Mouse (Mus musculus): ENCODE measurements at regions not wholly inside any gene's neighbourhood (a gene's known extent, or its start where the extent isn't known, plus 50 kb on each side); places are given as distances from the start of the nearest gene placed in this dataset.
A peak's percentile ranks its signal among the peaks of the same experiment; 100 is the strongest.

DNA sequence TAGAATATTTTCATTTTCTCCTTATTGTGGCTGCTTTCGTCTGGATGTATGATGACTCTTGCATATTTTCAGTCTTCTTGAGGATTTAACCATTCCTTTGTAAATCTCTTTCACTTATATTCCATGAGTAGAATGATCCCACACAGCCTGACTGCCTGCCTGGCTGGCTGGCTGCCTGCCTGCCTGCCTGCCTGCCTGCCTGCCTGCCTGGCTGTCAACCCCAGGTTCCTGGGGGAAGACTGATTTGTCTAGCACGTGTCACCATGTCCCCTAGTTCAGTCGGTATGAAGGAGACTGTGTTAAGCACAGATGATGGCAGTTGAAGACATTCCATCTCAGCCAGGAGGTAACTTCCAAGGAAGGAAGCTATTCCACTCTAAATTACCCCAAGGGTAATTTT lies 370.8 kb downstream of the Nkx6-1 start:
- DNase-seq, result no peak

DNA sequence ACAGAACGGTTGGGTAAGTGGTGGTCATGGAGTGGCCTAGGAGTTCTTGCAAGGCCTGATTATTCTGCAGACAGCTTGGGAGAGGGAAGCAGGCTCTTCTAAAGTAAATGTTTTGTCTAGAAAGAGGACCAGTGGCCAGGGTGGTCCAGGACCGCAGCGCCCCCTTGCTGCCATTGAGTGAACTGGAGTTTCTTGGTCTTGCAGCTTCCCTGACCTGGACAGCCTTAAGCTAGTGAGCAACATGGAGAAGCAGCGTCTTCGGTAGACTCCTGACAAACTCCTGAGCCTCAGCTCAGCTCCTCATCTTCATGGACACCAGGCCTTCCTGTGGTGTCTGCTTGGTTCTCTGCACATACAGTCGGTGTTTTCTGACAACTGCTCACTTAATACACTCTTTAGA lies 376.4 kb downstream of the Nkx6-1 start:
- peak; percentile 44 for DNase-seq

DNA sequence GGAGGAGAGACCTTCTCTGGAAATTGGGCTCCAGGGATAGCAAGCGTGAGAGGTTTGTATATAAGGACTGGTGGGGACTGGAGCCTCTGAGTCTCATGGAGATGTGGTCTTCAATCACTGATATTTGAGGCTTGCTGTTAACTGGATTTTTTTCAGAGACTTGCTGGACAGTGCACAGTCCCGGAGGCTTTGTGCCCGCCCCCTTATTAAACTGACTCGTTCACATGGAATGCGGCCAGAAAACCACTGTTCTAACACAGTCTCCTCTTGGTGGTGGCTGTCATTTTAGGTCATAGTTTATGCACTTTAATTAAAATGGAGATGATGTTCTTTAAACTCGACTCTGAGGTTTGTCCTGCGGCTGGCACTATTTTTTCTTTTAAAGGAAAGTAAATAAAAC lies 378.9 kb downstream of the Nkx6-1 start:
- no peak for DNase-seq

GRCm38 (mm10) chr5:101250474-101250873 lies 405.0 kb downstream of the Gpat3 start:
- DNase-seq, result no peak

DNA sequence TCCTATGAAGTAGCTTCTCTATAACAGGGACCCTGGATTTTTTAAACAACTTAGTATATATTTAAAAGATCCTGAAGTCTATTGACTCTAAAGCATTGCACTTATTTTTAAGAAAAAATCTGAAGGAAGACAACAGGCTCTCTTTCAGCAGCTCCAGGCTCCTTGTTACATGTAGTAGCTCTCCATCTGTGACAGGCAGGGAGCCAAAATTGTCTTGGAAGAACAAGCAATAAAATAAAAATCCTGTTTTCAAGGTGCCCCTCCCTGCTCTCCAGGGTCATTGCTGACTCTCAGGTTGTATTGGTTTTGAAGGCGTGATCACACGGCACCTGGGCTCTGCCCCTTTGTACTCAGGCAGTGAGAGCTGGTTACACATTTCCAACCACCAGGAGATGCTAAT lies 397.1 kb downstream of the Gpat3 start:
- DNase-seq, result no peak

- peak; percentile 22 for DNase-seq
These were observed 394.0 kb downstream of the Gpat3 start for GRCm38 (mm10) chr5:101239298-101240118.

DNA sequence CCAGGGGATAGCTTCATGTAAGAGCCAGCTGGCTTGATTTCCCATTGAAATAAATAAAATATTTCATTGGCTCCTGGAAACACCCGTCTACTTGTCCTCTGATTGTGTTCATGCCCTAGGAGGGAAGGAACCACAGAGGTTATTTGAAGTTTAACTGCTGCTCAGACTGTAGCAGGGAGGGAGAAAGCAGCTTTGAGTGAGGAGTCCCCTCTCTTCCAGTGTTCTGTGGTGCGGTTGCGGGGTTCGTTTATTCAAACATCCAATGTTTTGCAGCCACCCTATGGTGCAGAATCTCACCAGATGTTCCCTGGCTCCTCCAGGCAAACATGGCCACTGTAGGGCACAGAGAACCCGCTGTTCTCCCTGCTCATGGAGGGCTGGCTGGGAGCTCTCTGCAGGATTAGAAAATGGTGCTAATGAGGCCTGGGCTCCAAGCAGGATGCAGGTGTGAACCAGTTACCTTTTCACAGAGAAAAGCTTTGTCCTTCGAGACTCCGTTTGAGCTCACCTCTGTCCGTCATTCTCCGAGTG lies 390.7 kb downstream of the Gpat3 start:
- DNase-seq, result no peak

GRCm38 (mm10) chr5:101222390-101222789 lies 376.9 kb downstream of the Gpat3 start:
- no peak for DNase-seq

DNA sequence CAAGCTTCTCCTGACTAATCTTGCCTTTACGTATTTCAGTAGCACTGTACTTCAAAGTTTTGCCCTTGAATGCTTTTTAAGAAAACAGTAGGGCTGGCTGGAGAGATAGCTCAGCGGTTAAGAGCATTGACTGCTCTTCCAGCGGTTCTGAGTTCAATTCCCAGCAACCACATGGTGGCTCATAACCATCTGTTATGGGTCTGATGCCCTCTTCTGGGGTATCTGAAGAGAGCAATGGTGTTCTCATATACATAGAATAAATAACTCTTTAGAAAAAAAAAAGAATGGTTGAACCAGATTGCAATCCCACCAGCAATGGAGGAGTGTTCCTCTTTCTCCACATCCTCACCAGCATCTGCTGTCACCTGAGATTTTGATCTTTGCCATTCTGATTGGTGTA lies 372.6 kb downstream of the Gpat3 start:
- DNase-seq, result no peak

DNA sequence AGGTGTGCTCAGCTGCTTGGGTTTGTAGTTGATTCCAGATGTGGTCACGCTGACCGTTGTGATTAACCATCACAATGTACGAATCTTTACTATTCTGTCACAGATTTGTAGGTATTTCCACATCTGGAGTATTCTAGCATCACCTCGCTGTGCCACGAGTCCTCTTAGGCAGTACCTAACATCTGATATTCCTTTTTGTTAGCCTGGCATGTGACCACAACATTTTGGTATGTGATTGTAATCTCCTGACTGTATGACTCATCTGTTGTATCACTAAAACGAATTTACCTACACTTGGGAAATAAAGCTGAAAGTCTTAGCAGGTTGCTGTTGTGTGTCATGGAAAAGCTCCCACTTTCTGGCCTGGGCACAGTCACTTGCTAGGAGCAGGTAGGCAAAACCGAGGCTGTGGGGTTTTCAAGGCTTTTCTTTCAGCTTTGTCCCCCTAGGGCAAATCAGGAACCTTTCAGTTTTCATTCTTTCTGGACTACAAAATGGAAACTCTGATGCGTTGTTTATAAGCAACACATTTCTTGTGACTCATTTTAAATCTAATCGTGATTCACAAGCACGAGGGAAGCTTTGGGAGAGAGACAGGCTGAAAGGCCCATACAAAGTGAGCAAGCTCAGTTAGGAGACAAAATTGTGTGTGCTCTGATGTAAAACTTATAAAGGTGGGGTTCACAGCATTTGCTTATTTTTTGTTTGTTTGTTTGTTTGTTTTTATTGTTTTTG lies 371.5 kb downstream of the Gpat3 start:
- DNase-seq, result no peak

DNA sequence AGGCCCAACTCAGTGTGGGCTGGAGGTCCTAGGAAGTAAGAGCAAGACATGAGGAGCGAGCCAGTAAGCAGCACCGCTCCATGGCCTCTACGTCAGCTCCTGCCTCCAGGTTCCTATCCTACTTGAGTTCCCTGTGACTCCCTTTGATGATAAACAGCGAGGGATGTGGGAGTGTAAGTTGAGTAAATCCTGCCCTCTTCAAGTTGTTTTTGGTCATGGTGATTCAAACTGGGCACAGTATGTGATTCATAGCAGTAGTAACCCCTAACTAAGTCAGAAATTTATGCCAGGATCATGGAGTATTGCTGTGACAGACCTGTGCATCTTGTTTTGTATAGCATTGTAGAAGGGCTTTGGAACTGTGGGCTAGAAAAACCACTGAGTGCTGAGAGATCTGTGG lies 366.5 kb downstream of the Gpat3 start:
- no peak for DNase-seq

GRCm38 (mm10) chr5:101208150-101208549 lies 362.6 kb downstream of the Gpat3 start:
- DNase-seq, result no peak

GRCm38 (mm10) chr5:101195501-101195900 lies 350.0 kb downstream of the Gpat3 start:
- no peak for DNase-seq

DNA sequence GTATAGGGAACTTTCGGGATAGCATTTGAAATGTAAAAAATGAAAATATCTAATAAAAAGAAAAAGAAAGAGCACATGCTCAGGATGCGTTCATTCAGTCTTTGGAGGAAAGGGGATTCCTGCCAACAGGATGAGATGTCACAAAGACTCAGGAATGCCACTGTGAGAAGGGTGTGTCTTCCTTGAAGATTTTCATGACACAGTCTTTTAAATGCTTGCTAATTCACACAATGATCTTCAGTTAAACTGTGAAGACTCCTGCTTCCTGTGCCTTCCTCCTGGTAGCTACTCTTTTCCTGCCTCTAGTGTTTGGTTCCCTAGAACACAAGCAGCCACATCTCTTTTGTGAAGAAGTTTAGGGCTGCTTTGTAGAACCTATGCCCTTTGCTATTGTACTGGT lies 345.5 kb downstream of the Gpat3 start:
- DNase-seq, result no peak

DNA sequence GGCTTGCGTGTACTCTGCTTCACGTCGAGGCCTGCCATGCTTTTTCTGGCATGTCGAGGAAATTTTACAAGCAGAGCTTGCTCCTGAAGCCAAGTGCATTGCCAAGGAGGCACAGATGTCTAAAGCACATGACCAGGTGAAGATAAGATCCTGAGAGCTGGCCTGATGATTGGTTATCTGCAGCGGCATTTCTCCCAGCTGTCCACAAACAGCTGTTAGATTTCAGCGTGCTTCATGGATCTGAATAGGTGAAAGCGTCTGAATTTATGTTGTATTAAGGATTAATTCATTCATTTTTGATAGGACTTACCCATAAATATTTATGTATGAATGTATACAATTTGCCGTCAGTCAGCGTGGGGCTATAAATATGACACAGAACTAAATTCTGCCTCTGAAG lies 327.7 kb downstream of the Gpat3 start:
- no peak for DNase-seq

DNA sequence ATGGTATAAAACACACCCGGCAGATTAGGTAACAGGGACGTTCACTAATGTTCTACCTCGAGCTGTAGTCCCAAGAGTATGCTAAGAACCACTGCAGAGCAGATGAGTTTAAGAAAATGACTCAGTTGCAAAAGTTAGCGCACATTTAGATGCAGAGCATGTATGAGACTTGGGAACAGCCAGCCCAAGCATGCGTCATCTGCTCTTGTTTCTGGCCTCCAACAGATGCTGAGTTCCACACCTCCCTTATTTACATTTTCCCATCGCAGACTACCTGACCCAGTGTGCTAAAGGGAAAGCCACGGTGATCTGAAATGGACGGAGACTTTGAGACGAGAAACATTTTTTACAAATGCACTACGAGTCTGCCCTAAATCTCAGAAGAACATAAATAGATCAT lies 327.3 kb downstream of the Gpat3 start:
- DNase-seq, result no peak

DNA sequence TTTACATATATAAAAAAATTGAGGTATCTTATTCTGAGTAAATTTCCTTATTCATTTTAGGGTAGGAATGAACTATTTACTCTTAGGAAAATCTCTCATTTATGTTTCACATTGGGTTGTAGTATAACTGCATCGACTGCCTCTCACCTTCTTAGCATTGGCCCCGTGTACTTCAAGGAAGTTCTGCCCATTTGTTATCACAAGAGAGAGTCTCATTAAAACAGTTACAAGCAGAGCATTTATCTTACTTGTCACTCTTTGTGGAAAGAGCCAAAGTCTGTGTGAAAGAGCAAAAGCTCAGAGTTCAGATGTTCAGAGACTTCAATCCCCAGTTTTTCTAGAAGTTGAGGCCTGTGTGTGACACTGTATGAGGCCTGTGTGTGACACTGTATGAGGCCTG lies 323.6 kb downstream of the Gpat3 start:
- no peak for DNase-seq

GRCm38 (mm10) chr5:101163624-101164213 lies 318.2 kb downstream of the Gpat3 start:
- DNase-seq, result peak; percentile 21

DNA sequence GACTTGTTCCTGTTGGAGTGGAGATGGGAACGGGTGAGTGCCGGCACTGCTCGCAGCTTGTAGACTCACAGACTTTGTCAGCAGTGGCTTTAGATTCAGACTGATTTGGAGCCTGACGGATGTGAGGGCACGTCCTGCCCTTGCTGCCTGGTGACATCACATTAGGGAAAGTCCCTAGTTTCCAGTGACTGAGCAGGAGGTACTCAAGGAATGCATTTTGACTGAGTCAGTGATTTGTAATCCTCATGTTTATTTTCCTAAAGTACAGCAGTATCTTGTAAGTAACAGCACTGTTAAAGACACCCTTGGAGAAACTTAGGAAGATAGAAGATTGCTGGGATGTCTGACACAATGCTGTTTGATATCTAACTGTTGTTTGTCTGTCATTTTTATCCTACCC lies 317.6 kb downstream of the Gpat3 start:
- peak; percentile 17 for DNase-seq

DNA sequence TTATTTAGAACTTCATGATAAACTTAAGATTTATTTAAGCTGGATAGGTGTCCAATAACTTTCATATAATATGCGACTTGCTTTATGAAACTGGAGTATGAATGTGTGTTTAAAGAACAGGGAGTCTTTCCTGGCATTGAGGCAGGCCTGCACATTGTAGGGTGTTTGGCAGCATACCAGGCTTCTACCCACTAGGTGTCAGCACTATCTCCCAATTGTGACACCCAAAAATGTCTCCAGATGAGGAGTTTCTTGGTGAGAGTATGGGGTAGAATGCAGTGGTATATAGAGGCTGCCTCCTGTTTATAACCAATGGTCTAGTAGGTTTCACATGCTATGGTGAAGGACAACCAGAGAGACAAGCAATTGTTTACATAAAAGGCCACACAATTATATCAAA lies 311.9 kb downstream of the Gpat3 start:
- no peak for DNase-seq

DNA sequence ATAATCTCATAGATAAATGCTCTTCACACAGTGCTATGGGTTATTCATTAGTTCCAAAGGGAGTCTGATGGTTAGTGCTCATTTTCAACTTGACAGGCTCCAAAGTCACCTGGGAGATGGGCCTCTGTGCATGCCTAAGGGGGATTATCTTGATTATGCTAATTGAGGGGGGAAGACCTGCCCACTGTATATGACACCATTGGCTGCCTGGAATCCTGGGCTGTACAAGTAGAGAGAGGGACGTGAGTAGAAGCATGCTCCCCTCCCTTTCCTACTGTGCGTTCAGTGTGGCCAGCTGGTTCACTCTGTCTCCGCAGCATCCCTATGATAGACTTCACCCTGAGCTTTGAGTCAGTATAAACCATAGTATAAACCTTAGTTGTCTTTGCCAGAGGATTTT lies 300.8 kb downstream of the Gpat3 start:
- no peak for DNase-seq

DNA sequence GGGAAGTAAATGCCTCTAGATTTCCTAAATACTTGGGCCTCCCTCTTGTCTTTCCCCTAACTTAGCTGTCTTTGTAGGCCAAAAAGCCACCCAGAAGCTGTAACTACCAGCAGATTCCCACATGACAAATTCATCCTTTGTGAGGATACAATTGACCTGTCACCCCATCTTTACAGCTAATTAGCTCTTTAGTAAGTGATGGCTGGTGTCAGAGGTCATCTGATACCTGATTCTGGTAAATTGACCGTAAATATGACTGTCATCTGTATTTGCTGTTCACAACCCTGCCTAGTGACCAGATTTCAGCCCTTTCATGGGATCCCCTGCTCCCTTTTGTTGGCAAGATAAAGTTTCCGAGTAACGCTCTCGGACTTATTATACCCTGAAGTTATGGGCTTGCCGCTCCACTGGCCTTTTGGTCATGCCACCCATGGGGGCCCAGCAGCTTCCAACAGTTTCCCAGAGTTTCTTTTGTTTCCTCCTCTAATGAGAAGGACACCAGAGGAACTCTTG lies 279.5 kb downstream of the Gpat3 start:
- DNase-seq, result peak; percentile 62

DNA sequence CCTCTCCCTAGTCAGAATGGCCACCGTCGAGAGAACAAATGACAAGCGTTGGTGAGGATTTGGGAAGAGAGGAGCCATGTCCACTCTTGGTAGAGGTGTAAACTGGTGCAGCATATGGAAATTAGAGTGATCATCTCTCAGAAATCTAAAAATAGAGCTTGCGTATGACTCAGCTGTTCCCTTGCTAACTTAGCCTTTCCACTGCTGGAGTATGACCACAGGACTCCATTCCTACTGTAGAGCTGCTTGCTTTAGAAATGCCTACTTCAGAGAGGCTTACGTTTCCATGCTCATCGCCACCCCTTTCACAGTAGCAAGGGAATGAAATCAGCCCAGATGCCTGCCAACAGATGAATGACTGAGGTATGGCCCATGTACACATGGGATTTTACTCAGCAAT lies 277.4 kb downstream of the Gpat3 start:
- DNase-seq, result no peak
